Mouse (Mus musculus) T-cell, adult 2 months (primary cell): Measurements from ENCODE around the gene Sval2.

Experiments
- DNase-seq: peaks from one replicate; pipeline ENCODE4 v3.0.0; 2022; ENCODE audit warnings: low spot score

The Sval2 gene

GRCm38 (mm10) chr6:41852689-41853088 lies at the start of gene Sval2:
Gene Sval2 (plus strand): TSS chr6:41852989.
- no peak for DNase-seq

GRCm38 (mm10) chr6:41824086-41824485 lies 28.7 kb upstream of the Sval2 start:
- no peak for DNase-seq

- no peak for DNase-seq
Observed at GRCm38 (mm10) chr6:41829516-41829915, 23.3 kb upstream of the Sval2 start.

GRCm38 (mm10) chr6:41847235-41847634 lies 5.6 kb upstream of the Sval2 start, which contains the start of gene Pip:
Gene Pip (plus strand): TSS chr6:41847535.
- DNase-seq: no peak

GRCm38 (mm10) chr6:41864038-41864437 lies 11.2 kb downstream of the Sval2 start:
- no peak for DNase-seq

GRCm38 (mm10) chr6:41911625-41912024 lies 58.8 kb downstream of the Sval2 start:
- no peak for DNase-seq
